Mouse (Mus musculus) WW6 (cell line): ENCODE results near the gene Parp9.
"Not testable (repeated sequence)": the region's sequence is repeated elsewhere in the genome, so short reads cannot be mapped to it uniquely, and the experiment has no call there.

Source experiments
- DNase-seq: peaks from one replicate; pipeline ENCODE4 v3.0.0-alpha.2; 2013; ENCODE audit warnings: low read depth, low spot score

Gene Parp9

DNA sequence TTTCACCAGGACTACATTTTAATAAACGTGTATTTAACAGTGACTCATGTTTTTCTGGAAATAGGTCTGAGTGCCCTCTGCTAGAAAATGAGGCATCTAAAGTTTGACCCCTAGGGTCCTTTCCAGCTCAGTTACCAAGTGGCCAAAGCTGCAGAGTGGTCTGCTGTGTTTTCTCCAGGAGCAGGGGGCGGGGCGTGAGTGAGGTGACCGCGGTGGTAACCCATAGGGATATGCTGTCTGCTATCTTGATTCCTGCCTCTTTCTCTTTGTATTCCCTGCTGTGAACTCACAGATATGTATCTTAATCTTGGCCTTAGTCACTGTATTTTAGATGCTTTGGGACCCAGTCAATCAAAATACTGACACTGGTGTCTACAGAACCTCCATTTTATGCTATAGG, 13.9 kb upstream of the Parp9 start:
- DNase-seq: no peak

DNA sequence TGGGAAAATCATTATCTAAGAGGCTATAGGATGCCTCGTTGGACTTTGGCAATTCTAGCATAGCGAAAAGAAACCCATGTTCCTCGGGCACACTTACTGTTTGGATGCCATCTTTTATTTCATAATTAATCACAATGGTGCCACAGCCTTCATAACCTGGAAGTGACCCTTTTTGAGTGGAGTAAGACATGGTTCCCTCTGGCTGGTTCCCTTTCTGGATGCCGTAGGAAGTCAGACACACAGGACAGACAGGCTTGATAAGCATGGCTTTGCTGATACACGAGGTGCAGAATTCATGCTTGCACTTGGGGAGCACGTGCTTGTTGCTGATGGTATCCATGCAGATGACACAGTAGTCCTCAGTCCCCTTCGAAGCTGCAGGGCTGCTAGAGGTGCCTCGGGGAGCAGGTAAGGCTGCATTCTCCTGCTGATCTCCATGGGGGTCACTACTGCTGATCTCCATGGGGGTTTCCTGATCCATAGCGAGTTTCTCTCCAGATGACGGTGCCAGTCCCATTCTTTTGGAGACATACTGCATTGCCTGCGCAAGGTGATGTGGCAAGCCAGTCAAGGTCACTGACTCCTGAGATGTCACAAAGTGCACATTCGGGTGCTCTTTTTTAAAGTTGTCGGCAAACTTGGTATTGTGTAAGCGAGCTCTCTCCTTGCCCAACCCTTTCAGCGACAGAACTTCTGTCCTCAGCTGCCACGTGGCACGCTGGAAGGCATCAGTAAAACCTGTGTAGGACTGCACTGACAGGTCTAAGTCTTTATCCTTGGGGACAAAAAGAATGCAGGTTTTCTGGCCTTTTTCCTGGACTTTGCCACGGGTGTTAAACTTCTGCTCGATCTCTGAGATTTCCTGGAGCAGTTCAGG, 5.9 kb upstream of the Parp9 start:
- no peak for DNase-seq

DNA sequence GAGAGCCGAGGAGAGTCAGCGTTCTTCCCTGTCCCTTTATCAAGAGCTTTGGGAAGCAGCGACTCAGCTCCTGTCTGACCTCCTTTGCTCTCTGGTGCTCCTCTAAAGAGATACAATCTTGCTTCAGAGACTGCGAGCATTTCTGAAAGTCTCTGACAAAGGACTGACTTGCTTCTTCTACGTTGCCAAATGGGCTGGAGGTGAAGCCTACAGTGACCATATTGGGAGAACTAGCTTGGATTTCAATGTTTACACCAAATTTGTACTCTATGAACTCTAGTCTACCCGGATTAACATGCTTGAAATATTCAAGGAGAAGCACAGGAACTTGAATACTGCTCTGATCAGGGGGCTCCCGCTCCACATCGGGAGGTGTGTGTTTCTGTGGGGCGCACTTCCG, 5.1 kb upstream of the Parp9 start:
- DNase-seq: no peak

DNA sequence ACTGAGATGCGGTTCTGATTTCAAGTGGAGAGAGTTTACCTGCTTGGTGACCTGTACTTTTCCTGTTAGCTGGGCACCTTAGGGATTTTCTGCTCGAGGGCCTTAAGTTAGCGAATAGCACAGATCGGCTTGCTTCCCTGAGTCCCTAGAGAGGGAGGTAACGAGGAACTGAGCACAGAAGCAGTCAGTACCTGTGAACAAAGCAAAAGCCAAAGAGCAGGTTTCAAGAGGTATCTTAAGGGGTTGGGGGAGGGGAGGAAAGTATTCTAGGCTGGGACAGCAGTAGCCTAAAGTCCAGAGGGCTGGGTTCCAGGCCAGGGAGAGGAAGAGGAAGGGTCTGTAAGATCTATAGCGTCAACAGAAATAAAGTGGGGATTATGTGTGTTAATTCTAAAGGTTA, 991 bp downstream of the Parp9 start:
- no peak for DNase-seq

DNA sequence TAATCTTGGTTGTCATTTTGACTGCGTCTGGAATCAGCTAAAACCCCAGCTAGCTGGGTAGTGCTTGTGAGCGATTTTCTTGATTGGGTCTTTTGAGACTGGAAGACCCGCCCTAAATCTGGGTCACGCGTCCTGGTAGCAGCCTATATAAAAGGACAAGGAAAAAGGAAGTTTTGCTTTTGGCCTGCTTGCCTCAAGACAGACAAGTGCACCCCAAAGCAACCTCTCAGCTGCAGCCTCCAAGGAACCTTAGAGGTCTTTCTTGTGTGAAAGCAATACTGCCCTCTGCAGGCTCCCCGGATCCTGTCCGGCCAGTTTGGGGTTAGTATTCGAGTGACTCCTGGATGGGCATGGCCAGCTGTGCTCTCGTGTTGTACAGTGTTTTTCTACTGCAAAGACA, 1.4 kb downstream of the Parp9 start:
- DNase-seq: peak; percentile 57

DNA sequence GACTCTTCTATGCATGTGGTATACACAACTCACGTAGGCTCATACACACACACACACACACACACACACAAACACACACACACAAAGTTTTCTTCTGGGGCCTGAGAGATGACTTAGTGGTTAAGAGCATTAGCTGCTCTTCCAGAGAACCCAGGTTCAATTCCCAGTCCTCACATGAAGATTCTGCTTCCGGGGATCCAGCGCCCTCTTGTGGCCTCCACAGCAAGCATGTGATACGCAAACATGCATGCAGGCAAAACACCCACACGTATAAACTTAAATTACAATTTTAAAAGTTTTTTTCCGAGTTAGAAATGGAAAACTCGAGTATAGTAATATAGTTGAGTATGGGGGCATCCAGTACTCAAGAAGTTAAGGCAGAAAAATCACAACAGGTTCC, 3.1 kb downstream of the Parp9 start:
- DNase-seq: no peak

DNA sequence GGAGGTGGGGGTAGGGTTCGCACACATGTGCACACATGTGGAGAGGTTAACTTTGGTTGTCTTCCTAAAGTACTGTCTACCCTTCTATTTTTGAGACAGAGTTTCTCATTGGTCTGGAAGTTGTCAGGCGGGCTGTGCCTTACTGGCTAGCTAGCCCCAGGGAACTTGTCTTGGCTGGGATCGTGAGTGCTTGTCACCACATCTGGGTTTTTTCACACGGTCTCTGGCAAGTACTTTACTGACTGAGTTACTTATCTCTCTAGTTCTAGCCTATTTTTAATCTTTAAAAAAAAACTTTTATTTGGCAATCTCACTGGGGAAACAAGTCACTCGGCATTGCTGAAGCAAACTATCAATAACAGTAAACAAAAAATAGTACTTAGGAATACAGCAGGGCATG, 11.0 kb downstream of the Parp9 start:
- DNase-seq: no peak

DNA sequence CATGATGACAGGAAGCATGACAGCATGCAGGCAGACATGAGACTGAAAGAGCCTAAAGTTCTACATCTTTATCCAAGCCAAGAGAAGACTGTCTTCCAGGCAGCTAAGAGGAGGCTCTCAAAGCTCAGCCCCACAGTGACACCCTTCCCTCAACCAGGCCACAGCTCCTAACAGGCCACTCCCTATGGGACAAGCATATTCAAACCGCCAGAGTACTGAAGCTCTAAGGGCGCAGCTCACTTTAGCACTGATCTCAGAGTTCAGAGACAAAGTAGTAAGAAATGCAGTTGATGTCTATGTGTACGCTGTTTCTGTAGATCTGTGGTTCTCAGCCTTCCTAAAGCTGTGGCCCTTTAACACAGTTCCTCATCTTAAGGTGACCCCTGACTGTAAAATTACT, 12.9 kb downstream of the Parp9 start:
- DNase-seq: no peak

DNA sequence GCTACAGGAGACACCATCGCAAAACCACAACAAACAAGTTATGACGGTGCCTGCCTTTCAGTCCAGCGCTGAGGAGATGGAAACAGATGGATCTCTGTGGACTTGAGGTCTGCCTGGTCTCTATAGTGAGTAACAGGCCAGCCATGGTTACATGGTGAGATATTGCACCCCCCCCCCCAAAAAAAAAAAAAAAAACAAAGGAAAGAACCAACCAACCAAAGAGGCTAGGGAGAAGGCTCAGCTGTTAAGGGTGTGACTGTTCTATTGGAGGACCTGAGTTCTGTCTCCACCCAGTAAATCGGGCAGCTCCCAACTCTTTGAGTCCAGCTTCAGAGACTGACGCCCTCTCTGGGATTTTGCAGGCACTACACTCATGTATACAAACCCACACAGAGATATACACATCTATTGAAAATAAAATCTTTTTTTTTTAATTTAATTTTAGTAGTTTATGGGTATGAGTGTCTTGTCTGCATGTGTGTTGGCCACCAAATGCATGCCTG, 14.4 kb downstream of the Parp9 start:
- DNase-seq: no peak

DNA sequence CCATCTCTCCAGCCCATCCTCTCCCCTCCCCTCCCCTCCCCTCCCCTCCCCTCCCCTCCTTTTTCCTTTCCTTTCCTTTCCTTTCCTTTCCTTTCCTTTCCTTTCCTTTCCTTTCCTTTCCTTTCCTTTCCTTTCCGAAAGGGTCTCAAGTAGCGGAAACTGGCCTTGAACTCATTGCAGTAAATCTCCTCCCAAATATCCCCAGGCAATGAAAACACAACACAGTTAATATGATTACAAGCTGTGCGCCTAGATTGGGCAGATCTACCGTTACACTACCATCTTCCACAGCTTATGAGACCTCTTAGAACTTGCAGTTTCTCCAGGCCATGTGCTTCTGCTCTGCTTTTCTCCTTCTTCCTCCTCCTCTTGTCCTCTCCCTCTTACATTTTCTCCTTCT, 27.7 kb downstream of the Parp9 start:
- DNase-seq: not testable (repeated sequence)

DNA sequence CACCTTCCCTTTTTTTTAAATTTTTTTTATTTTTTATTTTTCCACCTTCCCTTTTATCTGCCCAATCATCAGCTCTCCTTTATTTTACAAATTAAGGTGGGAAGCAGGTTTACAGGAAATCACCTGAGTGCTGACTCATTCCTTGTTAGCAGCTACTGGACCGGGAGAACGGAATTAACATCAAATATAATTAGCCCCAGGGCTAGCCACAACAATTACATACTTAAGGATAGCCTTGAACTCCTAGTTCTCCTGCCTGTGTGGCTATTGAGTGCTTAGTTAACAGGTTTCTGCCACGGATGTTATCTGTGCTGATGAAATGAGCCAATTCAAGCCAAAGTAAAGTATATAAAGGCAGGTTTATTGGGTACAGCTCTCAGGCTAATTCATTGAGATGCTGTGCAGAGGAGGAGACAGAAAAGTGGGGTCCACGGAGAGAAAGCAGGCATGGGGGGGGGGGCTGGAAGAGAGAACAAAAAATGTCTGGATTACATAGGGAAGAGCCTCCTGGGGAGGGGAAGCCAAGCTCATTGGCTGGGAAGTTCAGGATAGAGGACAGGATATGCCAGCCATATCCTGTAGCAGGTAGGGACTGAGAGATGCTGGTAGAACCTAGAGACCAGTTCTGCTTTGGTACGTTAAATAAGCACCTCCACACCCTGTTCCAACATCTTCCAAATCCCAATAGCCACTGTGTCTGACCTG, 28.3 kb downstream of the Parp9 start:
- DNase-seq: no peak

DNA sequence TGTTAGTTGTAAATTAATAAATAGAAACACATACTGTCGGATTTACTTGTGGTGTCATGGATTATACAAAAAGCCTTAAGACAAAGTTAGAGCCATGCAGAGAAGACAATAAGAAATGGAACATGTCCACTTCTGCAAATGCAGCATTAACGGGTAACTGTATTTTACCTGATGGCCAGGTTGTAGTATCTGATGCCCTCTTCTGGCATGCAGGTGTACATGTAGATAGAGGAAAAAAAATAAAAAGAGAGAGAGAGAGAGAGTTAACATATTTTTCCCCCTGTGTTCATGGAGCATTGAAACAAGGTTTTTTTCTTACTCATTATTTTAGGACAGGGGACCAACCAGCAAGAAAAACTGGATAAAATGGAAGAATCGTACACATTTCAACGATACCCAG, 29.0 kb downstream of the Parp9 start:
- DNase-seq: no peak

DNA sequence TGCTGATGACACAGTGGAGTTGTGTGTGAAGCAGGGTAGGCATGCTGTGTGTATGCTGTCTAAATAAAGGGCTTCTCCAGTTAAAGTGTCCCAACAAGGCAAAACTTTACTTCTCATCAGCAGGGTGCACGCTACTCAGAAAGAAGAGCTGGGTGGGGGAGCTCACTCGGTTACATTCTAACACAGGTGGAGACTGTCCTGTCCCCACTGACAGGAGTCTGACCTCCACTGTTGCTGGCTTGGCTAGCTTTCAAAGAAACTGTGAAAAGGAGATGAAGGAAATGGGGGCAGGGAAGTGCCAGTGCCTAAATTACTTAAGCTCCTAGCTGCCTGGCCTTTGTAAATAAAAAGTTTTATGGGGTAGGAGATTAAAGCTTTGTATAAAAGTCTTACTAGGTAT, 29.9 kb downstream of the Parp9 start:
- DNase-seq: no peak

DNA sequence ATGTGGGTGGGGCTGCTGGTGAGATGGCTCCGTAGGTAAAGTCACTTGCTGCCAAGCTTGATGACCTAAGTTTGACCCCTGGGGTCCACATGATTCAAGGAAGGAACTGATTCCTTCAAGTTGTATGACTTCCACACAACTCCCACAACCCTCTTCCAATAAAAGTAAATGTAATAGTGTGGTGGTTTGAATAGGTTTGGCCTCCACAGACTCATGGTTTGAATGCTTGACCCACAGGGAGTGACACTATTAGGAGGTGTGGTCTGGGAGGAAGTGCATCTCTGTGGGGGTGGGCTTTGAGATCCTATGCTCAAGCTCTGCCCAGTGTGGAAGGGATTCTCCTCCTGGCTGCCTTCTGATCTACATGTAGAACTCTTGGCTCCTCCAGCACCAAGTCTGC, 35.8 kb downstream of the Parp9 start:
- DNase-seq: no peak

DNA sequence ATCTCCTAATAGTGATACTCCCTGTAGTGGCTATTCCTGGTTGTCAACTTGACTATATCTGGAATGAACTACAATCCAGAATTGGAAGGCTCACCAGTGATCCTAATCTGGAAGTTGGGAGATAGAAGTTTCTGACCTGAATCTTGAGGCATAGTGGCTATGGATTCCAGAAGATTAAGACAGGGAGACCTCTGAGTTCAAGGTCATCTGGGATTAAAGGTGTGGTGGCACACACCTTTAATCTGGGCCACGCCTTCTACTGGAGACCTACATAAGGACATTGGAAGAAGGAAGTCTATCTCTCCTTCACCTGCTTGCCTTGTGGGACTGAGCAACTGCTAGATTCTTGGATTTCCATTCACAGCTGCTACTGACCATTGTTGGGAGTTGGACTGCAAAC, 40.2 kb downstream of the Parp9 start, which contains the start of gene Kpna1:
Gene Kpna1, plus strand, starts transcription at position 301 of the 400 bp plus-strand sequence.
- not testable (repeated sequence) for DNase-seq

DNA sequence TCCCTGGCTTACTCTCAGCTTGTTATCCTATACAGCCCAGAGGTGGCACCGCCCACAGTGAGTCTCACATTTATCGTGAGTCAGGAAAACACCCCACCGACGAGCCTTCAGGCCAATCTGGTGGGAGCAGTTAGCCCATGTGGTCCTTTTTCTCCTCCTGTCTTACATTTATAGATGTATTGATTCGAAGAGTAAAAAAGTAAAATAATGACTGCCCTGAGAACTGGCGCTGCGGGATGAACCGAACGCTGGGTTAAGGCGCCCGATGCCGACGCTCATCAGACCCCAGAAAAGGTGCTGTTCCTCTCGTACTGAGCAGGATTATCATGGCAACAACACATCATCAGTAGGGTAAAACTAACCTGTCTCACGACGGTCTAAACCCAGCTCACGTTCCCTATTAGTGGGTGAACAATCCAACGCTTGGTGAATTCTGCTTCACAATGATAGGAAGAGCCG, 43.1 kb downstream of the Parp9 start:
- DNase-seq: peak; percentile 100

DNA sequence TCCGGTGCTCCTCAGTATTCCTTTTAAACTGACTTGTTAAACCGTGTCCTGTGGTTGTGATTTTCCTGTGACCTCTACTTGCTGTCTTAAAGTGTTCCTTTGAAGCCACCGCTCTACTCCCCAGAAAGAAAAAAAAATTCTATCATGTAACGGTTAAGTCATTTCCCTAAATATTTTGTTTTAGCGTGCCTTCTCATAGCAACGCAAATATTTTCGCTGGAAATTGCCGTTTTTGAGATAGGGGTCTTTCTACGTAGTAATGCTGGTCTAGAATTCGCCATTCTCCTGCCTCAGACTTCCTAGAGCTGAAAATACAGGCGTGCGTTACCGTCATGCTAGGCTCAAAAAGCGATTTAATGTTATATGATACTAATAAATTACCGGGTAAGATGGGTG, 44.2 kb downstream of the Parp9 start:
- no peak for DNase-seq

DNA sequence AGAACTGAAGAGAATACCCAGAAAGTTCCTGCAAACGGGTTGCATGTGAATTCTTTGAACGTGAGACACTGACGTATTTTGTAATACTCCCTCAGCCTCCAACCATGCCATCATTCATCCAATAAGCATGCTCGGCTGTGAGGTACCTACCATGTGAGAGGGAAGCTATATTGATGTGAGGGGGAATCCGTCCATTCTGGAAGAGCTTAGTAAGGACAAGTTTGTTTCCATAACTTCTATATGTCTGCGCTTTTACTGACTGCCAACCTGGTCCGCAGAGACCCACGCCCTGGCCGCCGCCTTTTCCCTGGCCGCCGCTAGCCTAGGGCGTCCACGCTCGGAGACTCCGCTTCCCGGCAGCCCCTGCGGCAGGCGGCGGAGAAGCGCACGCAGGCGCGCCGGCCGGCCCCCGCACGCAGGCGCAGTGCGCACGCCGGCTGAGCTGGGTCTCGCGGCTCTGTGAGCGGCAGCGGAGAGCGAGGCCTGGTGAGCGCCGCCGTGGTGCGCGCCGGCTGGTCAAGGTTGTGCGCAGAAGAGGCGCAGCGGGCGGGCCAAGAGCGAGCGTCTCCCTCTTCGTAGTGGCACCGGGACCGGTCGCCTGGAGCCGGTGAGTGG, 44.7 kb downstream of the Parp9 start:
- DNase-seq: peak; percentile 76

DNA sequence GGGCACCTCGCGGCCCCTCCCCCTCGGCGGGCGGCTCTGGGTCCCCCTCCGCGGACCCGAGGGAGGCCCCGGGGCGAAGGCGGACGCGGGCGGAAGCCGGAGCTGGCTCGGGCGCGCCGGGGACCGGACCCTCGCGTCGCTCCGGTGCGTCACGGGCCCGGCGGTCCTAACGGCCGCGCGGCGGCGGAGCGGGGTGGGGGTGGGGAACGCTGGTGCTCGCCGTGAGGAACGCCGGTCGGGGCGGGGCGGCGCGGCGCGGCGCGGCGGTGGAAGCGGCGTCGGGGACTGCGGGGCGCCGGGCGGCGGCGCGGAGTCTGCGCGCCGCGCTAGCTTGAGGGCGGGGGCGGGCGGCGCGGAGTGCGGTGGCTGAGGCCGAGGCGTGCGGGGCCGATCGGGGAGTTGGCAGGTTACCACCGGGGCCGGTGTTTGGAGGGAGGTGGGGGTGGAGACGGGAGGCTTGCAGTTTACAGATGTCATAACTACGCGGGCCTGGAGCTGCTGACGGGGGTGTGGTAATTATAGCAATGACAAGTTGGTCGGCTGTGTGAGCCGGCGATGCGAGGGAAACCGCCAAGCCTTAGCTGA, 45.3 kb downstream of the Parp9 start:
- DNase-seq: no peak

DNA sequence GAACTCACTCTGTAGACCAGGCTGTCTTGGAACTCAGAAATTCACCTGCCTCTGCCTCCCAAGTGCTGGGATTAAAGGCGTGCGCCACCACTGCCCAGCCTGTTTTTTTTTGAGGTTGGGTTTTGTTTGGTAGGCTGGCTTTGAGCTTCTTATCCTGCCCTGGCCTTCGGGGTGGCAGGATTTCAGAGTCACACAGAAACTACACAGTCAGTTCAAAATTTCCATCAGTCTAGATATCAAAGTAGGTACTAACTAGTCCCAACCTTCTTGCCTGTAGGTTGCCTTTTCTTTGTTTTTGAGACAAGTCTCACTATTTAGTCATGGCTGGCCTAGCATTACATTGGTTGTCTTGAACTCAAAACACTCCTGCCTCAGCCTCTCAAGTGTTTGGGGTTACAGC, 46.2 kb downstream of the Parp9 start:
- no peak for DNase-seq

DNA sequence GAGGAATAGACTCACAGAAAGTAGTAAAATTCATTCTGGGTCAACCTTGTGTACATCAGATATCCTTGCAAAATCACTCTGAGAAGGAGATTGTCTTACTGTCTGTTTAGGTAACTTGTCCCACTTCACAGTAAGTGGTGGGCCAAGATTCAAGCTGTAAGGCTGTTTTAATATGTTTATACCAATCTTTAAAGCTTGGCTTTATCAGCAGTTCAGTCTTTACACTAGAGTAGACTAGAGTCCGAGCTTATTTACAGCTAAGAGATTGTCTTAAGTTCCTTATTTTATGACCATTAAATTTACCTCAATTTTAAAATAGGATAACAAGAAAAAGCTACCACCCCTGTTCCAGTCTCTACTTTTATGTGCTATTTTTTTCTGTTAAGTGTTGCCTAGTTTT, 49.7 kb downstream of the Parp9 start:
- no peak for DNase-seq

DNA sequence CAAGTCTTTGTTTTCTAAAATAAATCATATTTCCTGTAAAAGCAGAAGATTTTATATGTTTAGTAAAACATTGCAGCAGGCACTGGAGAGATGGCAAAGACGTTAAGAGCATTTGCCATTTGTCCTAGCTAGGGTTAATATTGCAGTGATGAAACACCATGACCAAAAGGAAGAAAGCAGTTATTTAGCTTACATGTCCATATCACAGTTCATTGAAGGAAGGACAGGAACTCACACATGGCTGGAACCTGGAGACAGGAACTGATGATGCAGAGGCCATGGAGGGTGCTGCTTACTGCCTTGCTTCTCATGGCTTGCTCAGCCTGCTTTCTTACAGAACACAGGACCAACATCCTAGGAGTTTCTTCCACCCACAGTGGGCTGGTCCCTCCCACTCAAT, 54.1 kb downstream of the Parp9 start:
- no peak for DNase-seq
